Mouse (Mus musculus): ENCODE data around the gene Rasgef1a. TPM values are rescaled to one million over a fixed set of nuclear protein-coding genes. Genes with fewer than 3 reads are reported as not detected.

Rasgef1a gene
- polyA plus RNA-seq, 1 experiment from 2014 or later, result 0.28 TPM

DNA sequence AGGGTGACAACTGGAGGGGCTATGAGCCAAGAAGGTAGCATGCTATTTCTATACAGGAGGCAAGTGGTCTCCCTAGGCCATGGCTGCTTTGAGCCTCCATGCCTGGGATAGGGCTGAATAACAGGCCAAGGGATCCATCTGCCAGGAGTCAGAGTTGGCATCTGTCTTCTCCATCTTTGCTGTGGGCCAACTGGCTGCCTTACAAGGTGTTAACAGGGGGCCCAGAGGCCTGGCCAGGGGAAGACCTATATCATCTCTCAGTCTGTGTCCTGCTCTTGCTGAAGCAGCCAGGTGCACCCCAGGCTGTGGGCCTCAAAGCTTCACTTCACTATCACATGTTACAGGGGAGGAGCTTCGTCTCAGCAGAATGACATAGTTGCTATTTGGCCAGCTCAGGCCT is 60.9 kb downstream of the Rasgef1a start:
- Histone ChIP-seq H3K27me3 (ENCODE audit: control insufficient read depth, insufficient read depth, low read length) (no peaks in the 10 kb centered on the region), H3K4me1 (ENCODE audit: control insufficient read depth, insufficient read depth, low read length) (peaks cover 9% of the 10 kb centered on the region; the same call in 1 of the 2 replicates), H3K9ac (ENCODE audit: low read depth, low read length) (no peak overlapping the region), H3K4me2 (replicated peaks; ENCODE audit: low read depth, low read length) (no peak overlapping the region), H3K36me3 (ENCODE audit: control insufficient read depth, insufficient read depth, low read length) (no peaks in the 10 kb centered on the region), H3K9me3 (ENCODE audit: control insufficient read depth, low read length) (no peaks in the 10 kb centered on the region), H3K27ac (ENCODE audit: low read depth, low read length) (no peak overlapping the region), H3K4me3 (ENCODE audit: low read length) (no peak overlapping the region)
- no peak for ATAC-seq (ENCODE audit: low FRiP score, low TSS enrichment)
- WGBS, result 82% methylated on average over 1 of the region's 1 CpGs

DNA sequence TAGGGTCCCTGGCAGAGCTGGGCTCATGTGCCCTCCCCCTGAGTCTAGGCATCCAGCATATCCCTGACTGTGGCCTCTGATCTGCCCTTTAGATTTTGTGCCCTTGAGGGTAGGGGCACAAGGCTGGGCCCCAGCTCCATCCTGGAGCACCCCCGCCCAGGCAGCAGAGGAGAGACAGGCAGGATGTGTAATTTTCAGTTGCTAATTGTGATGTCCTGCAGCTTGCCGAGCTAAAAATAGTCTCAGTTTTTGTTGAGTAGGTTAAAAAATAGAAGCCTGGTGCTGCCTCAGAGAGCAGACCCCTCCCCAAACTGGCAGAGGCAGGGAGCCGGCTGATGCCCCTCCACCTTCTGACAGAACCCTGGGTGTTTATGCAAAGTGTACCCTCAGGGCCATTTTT is 62.9 kb downstream of the Rasgef1a start:
- no peaks in the 10 kb centered on the region for H3K36me3 ChIP-seq (ENCODE audit: control insufficient read depth, insufficient read depth, low read length)
- H3K27me3 ChIP-seq (ENCODE audit: control insufficient read depth, insufficient read depth, low read length), result 0 out of 2 replicates have a peak, but pooled peaks cover 2% of the 10 kb centered on the region
- 40% methylated on average over 3 of the region's 3 CpGs for WGBS
- H3K4me1 ChIP-seq (ENCODE audit: control insufficient read depth, insufficient read depth, low read length), result peaks cover 9% of the 10 kb centered on the region; the same call in 1 of the 2 replicates
- H3K27ac ChIP-seq (ENCODE audit: low read depth, low read length), result no peak overlapping the region
- ATAC-seq (ENCODE audit: low FRiP score, low TSS enrichment), result no peak
- H3K9me3 ChIP-seq (ENCODE audit: control insufficient read depth, low read length), result no peaks in the 10 kb centered on the region
- H3K4me2 ChIP-seq (replicated peaks; ENCODE audit: low read depth, low read length), result no peak overlapping the region
- H3K4me3 ChIP-seq (ENCODE audit: low read length), result no peak overlapping the region
- no peak overlapping the region for H3K9ac ChIP-seq (ENCODE audit: low read depth, low read length)

DNA sequence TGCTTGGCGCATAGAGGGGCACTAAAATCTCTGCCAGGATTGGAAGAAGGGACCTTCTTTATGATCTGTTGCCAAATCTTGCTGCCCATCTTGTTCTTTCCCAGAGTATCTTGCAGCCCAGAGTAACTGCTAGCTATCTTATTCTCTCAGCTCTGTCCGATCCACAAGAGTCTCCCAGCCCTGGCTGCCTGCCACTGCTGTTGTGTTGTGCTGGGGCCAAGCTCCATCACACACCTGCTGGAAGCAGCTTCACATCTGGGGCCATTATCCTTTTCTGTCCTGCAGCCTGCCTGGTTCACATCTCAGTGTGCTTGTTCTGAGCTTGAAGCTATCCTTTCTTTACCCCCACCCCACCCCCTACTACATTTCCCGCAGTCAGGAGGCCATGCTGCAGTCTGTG is 65.0 kb downstream of the Rasgef1a start:
- H3K36me3 ChIP-seq (ENCODE audit: control insufficient read depth, insufficient read depth, low read length), result no peaks in the 10 kb centered on the region
- H3K9ac ChIP-seq (ENCODE audit: low read depth, low read length), result no peak overlapping the region
- H3K9me3 ChIP-seq (ENCODE audit: control insufficient read depth, low read length), result no peaks in the 10 kb centered on the region
- H3K27ac ChIP-seq (ENCODE audit: low read depth, low read length), result no peak overlapping the region
- H3K4me3 ChIP-seq (ENCODE audit: low read length), result no peak overlapping the region
- peaks cover 9% of the 10 kb centered on the region; the same call in 1 of the 2 replicates for H3K4me1 ChIP-seq (ENCODE audit: control insufficient read depth, insufficient read depth, low read length)
- 86% methylated on average over 3 of the region's 3 CpGs for WGBS
- no peak overlapping the region for H3K4me2 ChIP-seq (replicated peaks; ENCODE audit: low read depth, low read length)
- H3K27me3 ChIP-seq (ENCODE audit: control insufficient read depth, insufficient read depth, low read length), result 0 out of 2 replicates have a peak, but pooled peaks cover 2% of the 10 kb centered on the region
- no peak for ATAC-seq (ENCODE audit: low FRiP score, low TSS enrichment)

DNA sequence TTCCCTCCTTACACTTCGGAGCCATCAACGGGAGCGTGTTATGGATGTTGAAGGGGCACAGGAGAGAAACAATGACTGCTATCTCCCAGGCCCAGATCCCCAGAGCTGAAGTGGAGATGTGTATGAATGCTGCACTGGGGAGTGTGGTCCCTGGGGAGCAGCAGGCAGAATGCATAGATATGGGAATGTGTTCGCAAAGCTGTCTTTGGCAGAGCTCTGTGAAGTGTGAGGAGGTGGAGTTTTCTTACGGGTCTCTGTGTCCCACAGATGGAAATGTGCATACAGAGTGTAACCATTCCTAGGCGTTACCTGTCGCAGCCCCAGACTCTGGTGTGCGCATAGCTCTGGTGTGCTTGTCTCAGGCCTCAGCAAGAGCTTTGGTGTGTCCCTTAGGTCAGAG is 65.5 kb downstream of the Rasgef1a start:
- Histone ChIP-seq H3K4me1 (ENCODE audit: control insufficient read depth, insufficient read depth, low read length) (peaks cover 9% of the 10 kb centered on the region; the same call in 1 of the 2 replicates), H3K4me2 (replicated peaks; ENCODE audit: low read depth, low read length) (no peak overlapping the region), H3K27me3 (ENCODE audit: control insufficient read depth, insufficient read depth, low read length) (0 out of 2 replicates have a peak, but pooled peaks cover 2% of the 10 kb centered on the region), H3K36me3 (ENCODE audit: control insufficient read depth, insufficient read depth, low read length) (no peaks in the 10 kb centered on the region), H3K4me3 (ENCODE audit: low read length) (no peak overlapping the region), H3K9ac (ENCODE audit: low read depth, low read length) (no peak overlapping the region), H3K27ac (ENCODE audit: low read depth, low read length) (no peak overlapping the region), H3K9me3 (ENCODE audit: control insufficient read depth, low read length) (no peaks in the 10 kb centered on the region)
- no peak for ATAC-seq (ENCODE audit: low FRiP score, low TSS enrichment)
- WGBS, result 84% methylated on average over 8 of the region's 8 CpGs

DNA sequence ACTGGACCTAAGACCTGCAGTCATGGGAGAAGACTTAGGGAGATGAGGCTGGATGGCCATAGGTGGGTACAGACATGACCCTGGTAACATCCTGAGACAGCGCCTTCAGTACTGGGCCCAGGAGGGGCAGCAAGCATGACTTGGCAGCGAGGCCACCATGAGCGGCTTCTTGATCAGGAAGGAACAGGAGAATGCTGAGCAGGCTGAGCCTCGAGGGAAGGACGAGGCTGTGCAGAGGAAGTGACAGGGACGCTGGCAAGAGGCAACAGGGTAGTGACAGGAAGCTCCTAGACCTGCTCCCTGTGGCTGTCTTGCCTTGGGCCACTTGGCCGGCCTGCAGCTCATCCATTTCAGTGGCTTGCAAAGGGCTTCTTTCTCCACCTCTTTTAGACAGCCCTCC is 66.2 kb downstream of the Rasgef1a start:
- no peak overlapping the region for H3K4me2 ChIP-seq (replicated peaks; ENCODE audit: low read depth, low read length)
- H3K27me3 ChIP-seq (ENCODE audit: control insufficient read depth, insufficient read depth, low read length), result 0 out of 2 replicates have a peak, but pooled peaks cover 2% of the 10 kb centered on the region
- H3K36me3 ChIP-seq (ENCODE audit: control insufficient read depth, insufficient read depth, low read length), result no peaks in the 10 kb centered on the region
- H3K9me3 ChIP-seq (ENCODE audit: control insufficient read depth, low read length), result no peaks in the 10 kb centered on the region
- ATAC-seq (ENCODE audit: low FRiP score, low TSS enrichment), result no peak
- no peak overlapping the region for H3K4me3 ChIP-seq (ENCODE audit: low read length)
- no peak overlapping the region for H3K27ac ChIP-seq (ENCODE audit: low read depth, low read length)
- 66% methylated on average over 7 of the region's 7 CpGs for WGBS
- peaks cover 9% of the 10 kb centered on the region; the same call in 1 of the 2 replicates for H3K4me1 ChIP-seq (ENCODE audit: control insufficient read depth, insufficient read depth, low read length)
- no peak overlapping the region for H3K9ac ChIP-seq (ENCODE audit: low read depth, low read length)

DNA sequence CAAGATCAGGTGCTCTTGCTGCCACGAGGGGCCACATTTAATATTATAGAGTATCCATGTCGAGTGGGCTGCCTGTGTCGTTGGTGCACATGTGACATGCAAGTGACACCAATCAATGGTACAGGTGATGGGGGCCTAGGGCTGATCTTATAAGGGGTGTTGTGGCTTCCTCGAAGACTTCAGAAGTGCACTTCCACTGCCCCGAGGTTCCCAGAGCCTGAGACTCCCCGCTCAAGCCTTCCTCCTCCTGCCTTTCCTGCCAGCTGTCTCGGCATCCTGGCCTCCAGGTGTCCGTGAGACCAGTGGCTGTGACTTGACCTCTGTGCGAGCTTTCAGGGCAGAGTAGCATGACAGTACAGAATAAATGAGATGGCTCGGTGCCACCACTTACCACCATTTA is 67.5 kb downstream of the Rasgef1a start:
- Histone ChIP-seq H3K36me3 (ENCODE audit: control insufficient read depth, insufficient read depth, low read length) (no peaks in the 10 kb centered on the region), H3K9ac (ENCODE audit: low read depth, low read length) (no peak overlapping the region), H3K27ac (ENCODE audit: low read depth, low read length) (no peak overlapping the region), H3K4me2 (replicated peaks; ENCODE audit: low read depth, low read length) (no peak overlapping the region), H3K9me3 (ENCODE audit: control insufficient read depth, low read length) (no peaks in the 10 kb centered on the region), H3K4me1 (ENCODE audit: control insufficient read depth, insufficient read depth, low read length) (peaks cover 9% of the 10 kb centered on the region; the same call in 1 of the 2 replicates), H3K27me3 (ENCODE audit: control insufficient read depth, insufficient read depth, low read length) (0 out of 2 replicates have a peak, but pooled peaks cover 2% of the 10 kb centered on the region), H3K4me3 (ENCODE audit: low read length) (no peak overlapping the region)
- 60% methylated on average over 10 of the region's 10 CpGs for WGBS
- no peak for ATAC-seq (ENCODE audit: low FRiP score, low TSS enrichment)

DNA sequence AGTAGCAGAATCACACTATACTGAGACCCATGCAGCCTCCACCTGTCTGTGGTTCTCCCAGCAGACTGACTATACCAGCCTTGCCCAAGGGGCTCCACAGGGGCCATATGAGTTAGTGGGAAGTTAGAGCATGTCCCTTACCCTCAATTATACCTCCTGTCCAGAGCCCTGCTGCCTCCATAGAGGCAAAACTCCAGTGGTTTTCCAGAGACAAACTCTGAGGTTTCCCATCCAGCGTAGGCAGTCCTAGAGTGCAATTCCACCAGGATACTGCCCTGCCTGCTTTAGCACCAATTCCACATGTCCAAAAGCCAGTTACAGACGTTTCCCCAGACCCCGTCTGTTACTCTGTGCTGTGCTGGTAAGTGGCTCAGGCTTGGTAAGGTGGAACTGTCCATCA is 68.1 kb downstream of the Rasgef1a start:
- Histone ChIP-seq H3K9ac (ENCODE audit: low read depth, low read length) (no peak overlapping the region), H3K4me3 (ENCODE audit: low read length) (no peak overlapping the region), H3K27ac (ENCODE audit: low read depth, low read length) (no peak overlapping the region), H3K27me3 (ENCODE audit: control insufficient read depth, insufficient read depth, low read length) (0 out of 2 replicates have a peak, but pooled peaks cover 2% of the 10 kb centered on the region), H3K4me1 (ENCODE audit: control insufficient read depth, insufficient read depth, low read length) (peaks cover 4% of the 10 kb centered on the region; the same call in 1 of the 2 replicates), H3K9me3 (ENCODE audit: control insufficient read depth, low read length) (no peaks in the 10 kb centered on the region), H3K36me3 (ENCODE audit: control insufficient read depth, insufficient read depth, low read length) (no peaks in the 10 kb centered on the region), H3K4me2 (replicated peaks; ENCODE audit: low read depth, low read length) (no peak overlapping the region)
- WGBS, result 71% methylated on average over 3 of the region's 3 CpGs
- ATAC-seq (ENCODE audit: low FRiP score, low TSS enrichment), result no peak

DNA sequence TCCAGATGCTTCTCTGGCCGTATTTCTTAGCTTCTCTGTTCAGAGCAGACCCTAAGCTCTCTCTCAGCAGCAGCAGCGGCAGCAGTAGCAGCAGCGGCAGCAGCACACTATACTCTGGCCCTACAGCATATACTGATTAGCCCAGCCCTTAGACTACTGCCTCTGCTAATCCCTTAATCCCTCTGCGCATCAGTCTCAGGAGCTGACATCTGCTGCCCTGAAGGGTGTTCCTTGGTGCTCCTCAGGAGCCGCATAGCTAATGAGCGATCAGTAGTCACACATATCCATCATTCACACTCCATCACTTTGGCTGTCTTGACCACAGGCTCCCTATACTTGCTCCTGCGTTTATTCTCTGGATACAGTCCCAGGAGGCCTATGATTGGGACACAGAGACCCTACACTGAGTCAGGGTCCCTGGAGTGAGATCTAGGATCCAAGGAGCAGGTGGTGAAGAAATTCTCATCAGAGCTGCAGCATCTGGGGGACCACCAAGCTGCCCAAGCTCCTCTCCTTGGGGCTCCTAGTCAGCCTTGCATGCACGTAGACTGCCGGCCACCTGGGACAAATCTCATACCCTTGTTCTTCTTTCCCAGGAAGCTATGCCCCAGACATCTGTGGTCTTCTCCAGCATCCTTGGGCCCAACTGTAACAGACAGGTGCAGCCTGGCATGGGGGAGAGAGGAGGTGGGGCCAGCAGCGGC is 68.7 kb downstream of the Rasgef1a start:
- Histone ChIP-seq H3K9me3 (ENCODE audit: control insufficient read depth, low read length) (no peaks in the 10 kb centered on the region), H3K36me3 (ENCODE audit: control insufficient read depth, insufficient read depth, low read length) (no peaks in the 10 kb centered on the region), H3K4me3 (ENCODE audit: low read length) (no peak overlapping the region), H3K27ac (ENCODE audit: low read depth, low read length) (no peak overlapping the region), H3K4me2 (replicated peaks; ENCODE audit: low read depth, low read length) (no peak overlapping the region), H3K27me3 (ENCODE audit: control insufficient read depth, insufficient read depth, low read length) (0 out of 2 replicates have a peak, but pooled peaks cover 2% of the 10 kb centered on the region), H3K9ac (ENCODE audit: low read depth, low read length) (no peak overlapping the region), H3K4me1 (ENCODE audit: control insufficient read depth, insufficient read depth, low read length) (no peaks in the 10 kb centered on the region)
- ATAC-seq (ENCODE audit: low FRiP score, low TSS enrichment), result no peak
- WGBS, result 81% methylated on average over 10 of the region's 10 CpGs

DNA sequence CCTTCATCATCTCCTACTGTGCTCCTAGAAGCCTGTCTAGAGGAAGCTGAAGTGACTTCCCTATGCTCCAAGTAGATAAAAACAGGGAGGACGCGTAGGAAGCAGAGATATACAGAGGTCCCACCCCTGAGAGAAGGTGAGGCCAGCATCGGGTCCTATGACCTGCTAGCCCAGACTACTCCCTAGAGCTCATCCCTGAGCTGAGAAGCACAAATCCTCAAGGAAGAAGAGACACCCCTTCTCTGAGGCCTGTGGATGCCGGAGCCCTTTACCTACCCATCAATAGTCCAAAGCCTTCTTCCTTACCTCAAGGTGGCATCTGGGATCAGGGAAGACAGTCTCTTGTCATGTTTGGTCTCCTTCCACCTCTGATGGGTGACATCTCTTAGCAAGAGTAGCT is 69.5 kb downstream of the Rasgef1a start:
- Histone ChIP-seq H3K4me2 (replicated peaks; ENCODE audit: low read depth, low read length) (no peak overlapping the region), H3K27me3 (ENCODE audit: control insufficient read depth, insufficient read depth, low read length) (0 out of 2 replicates have a peak, but pooled peaks cover 2% of the 10 kb centered on the region), H3K36me3 (ENCODE audit: control insufficient read depth, insufficient read depth, low read length) (no peaks in the 10 kb centered on the region), H3K9me3 (ENCODE audit: control insufficient read depth, low read length) (no peaks in the 10 kb centered on the region), H3K4me3 (ENCODE audit: low read length) (no peak overlapping the region), H3K9ac (ENCODE audit: low read depth, low read length) (no peak overlapping the region), H3K27ac (ENCODE audit: low read depth, low read length) (no peak overlapping the region), H3K4me1 (ENCODE audit: control insufficient read depth, insufficient read depth, low read length) (no peaks in the 10 kb centered on the region)
- 92% methylated on average over 4 of the region's 4 CpGs for WGBS
- ATAC-seq (ENCODE audit: low FRiP score, low TSS enrichment), result no peak
